In genomic region chr6:89239511-89239910, GRCm38 (mm10) we compare ENCODE assay signal across 10 mouse cellular contexts.
A peak's percentile ranks its signal among the peaks of the same experiment; 100 is the strongest.
DNase-seq lines count a peak whose midpoint lies in the region; ATAC-seq lines count a peak whose summit lies in the region.
"Had no signal": no experiment of that assay in that cellular context is flagged by ENCODE, and none has a peak within 500 bp of the region (broad histone marks: within the 10 kb centered on the region; RNA-seq: fewer than 3 reads in every experiment).

No protein-coding gene starts in this region.

- H3K4me2 ChIP-seq in hindbrain, embryonic 12.5 days (replicated peaks) = no peak overlapping the region
- H3K4me2 ChIP-seq in midbrain, embryonic 16.5 days (ENCODE audit: low read length) = no peak overlapping the region; the same call in 1 of the 2 replicates
- H3K4me2 ChIP-seq: embryonic facial prominence, embryonic 12.5 days; liver, embryonic 15.5 days had no signal

- H3K27me3 ChIP-seq in hindbrain, embryonic 12.5 days = peaks cover 5% of the 10 kb centered on the region; the same call in 1 of the 2 replicates
- no peaks in the 10 kb centered on the region for H3K27me3 ChIP-seq in midbrain, embryonic 16.5 days (ENCODE audit: control insufficient read depth, insufficient read depth, low read depth, low read length)

- peak; percentile 19 for DNase-seq in layer of hippocampus, adult 11-12 months (ENCODE audit: low spot score)
- no peak for DNase-seq in layer of hippocampus, adult 9-11 months
- DNase-seq in adrenal gland, adult 8-10 months = peak; percentile 65
- DNase-seq in gastrocnemius, adult 18-20 months (ENCODE audit: low spot score) = peak; percentile 89
- DNase-seq in thymus, postnatal 14 days = no peak

- H3K4me3 ChIP-seq in hindbrain, embryonic 12.5 days = no peak overlapping the region
- H3K4me3 ChIP-seq in midbrain, embryonic 16.5 days (ENCODE audit: low read depth, low read length) = no peak overlapping the region
- H3K4me3 ChIP-seq: embryonic facial prominence, embryonic 12.5 days; liver, embryonic 15.5 days had no signal

- H3K9ac ChIP-seq in hindbrain, embryonic 12.5 days = no peak overlapping the region
- H3K9ac ChIP-seq in midbrain, embryonic 16.5 days (ENCODE audit: low read depth, low read length) = peak overlapping the region; percentile 44; the same call in 1 of the 2 replicates
- H3K9ac ChIP-seq: embryonic facial prominence, embryonic 12.5 days; liver, embryonic 15.5 days had no signal

- H3K36me3 ChIP-seq in hindbrain, embryonic 12.5 days = no peaks in the 10 kb centered on the region
- no peaks in the 10 kb centered on the region for H3K36me3 ChIP-seq in midbrain, embryonic 16.5 days (ENCODE audit: control insufficient read depth, insufficient read depth, low read length)
- H3K36me3 ChIP-seq: embryonic facial prominence, embryonic 12.5 days; liver, embryonic 15.5 days had no signal

- no peaks in the 10 kb centered on the region for H3K9me3 ChIP-seq in hindbrain, embryonic 12.5 days (replicated peaks)
- H3K9me3 ChIP-seq in midbrain, embryonic 16.5 days (replicated peaks; ENCODE audit: control insufficient read depth, low read length, poor library complexity, severe bottlenecking) = no peaks in the 10 kb centered on the region
- H3K9me3 ChIP-seq: embryonic facial prominence, embryonic 12.5 days; liver, embryonic 15.5 days had no signal

- H3K4me1 ChIP-seq in hindbrain, embryonic 12.5 days = peaks cover 69% of the 10 kb centered on the region
- peaks cover 60% of the 10 kb centered on the region for H3K4me1 ChIP-seq in midbrain, embryonic 16.5 days (ENCODE audit: control insufficient read depth, insufficient read depth, low read length)
- H3K4me1 ChIP-seq: liver, embryonic 15.5 days had no signal

- 36% methylated on average over 8 of the region's 8 CpGs for WGBS in hindbrain, embryonic 12.5 days
- WGBS in midbrain, embryonic 16.5 days = 34% methylated on average over 8 of the region's 8 CpGs

- ATAC-seq in hindbrain, embryonic 12.5 days (ENCODE audit: low FRiP score) = no peak
- ATAC-seq in midbrain, embryonic 16.5 days = no peak
- no peak for ATAC-seq in megakaryocyte-erythroid progenitor cell, adult 5-6 weeks (replicated peaks; ENCODE audit: low FRiP score, low TSS enrichment, poor library complexity, severe bottlenecking)

- H3K27ac ChIP-seq in hindbrain, embryonic 12.5 days = peak overlapping the region; percentile 6; the same call in 1 of the 2 replicates
- H3K27ac ChIP-seq in midbrain, embryonic 16.5 days (ENCODE audit: low read length) = peak overlapping the region; percentile 90
- H3K27ac ChIP-seq: embryonic facial prominence, embryonic 12.5 days; liver, embryonic 15.5 days had no signal

Comparison
In these comparisons a context has a peak if more than half of its experiments do, and no peak if none do; other contexts are left out.
1. DNase-seq: peak in layer of hippocampus, adult 11-12 months (single experiment), adrenal gland, adult 8-10 months (single experiment) and gastrocnemius, adult 18-20 months (single experiment); none in layer of hippocampus, adult 9-11 months (single experiment) and thymus, postnatal 14 days (single experiment).